In the genomic region with DNA sequence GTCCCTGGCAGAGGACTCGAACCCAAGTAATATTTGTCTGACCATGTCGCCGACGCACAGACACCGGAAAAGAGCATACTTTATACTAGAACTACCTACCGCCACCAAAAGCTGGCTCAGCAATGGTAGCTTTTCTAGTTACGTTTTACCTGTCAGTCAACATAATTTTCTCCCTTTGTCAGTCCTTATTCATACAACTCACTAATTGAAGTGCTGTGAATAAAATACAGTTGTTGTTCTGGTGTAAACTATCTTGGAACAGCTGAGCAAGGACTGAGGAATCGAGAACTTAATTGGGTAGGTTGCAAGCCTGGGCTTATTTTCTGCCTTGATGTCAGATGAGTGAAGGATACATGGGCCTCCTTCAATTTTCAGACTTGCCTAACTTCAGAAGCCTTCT, we compare ENCODE assay signal across 8 mouse cellular contexts. TPM values are rescaled to one million over a fixed set of nuclear protein-coding genes. Genes with fewer than 3 reads are reported as not detected.
DNase-seq lines count a peak whose midpoint lies in the region; ATAC-seq lines count a peak whose summit lies in the region.

No protein-coding gene starts in this region.

- no peaks in the 10 kb centered on the region for H3K27me3 ChIP-seq in kidney, embryonic 14.5 days (ENCODE audit: control insufficient read depth, insufficient read depth, low read length)
- H3K27me3 ChIP-seq in hindbrain, embryonic 14.5 days (ENCODE audit: control insufficient read depth, insufficient read depth, low read length), result no peaks in the 10 kb centered on the region
- H3K27me3 ChIP-seq in midbrain, embryonic 14.5 days (ENCODE audit: control insufficient read depth, insufficient read depth, low read length), result no peaks in the 10 kb centered on the region

- no peaks in the 10 kb centered on the region for H3K9me3 ChIP-seq in kidney, embryonic 14.5 days (ENCODE audit: control insufficient read depth, low read length)
- H3K9me3 ChIP-seq in hindbrain, embryonic 14.5 days (ENCODE audit: control insufficient read depth, low read length), result no peaks in the 10 kb centered on the region
- H3K9me3 ChIP-seq in midbrain, embryonic 14.5 days (ENCODE audit: control insufficient read depth, low read length), result no peaks in the 10 kb centered on the region

- H3K4me2 ChIP-seq in kidney, embryonic 14.5 days (replicated peaks; ENCODE audit: low read depth, low read length), result peak overlapping the region; percentile 92
- H3K4me2 ChIP-seq in hindbrain, embryonic 14.5 days (replicated peaks), result peak overlapping the region; percentile 89
- peak overlapping the region; percentile 82 for H3K4me2 ChIP-seq in midbrain, embryonic 14.5 days (ENCODE audit: low read length)

- H3K36me3 ChIP-seq in kidney, embryonic 14.5 days (ENCODE audit: control insufficient read depth, insufficient read depth, low read length), result no peaks in the 10 kb centered on the region
- H3K36me3 ChIP-seq in hindbrain, embryonic 14.5 days (replicated peaks; ENCODE audit: control insufficient read depth, insufficient read depth), result no peaks in the 10 kb centered on the region
- H3K36me3 ChIP-seq in midbrain, embryonic 14.5 days (ENCODE audit: control insufficient read depth, insufficient read depth, low read length), result 0 out of 2 replicates have a peak, but pooled peaks cover under 1% of the 10 kb centered on the region

- peak overlapping the region; percentile 88 for H3K4me3 ChIP-seq in kidney, embryonic 14.5 days (ENCODE audit: low read length)
- peak overlapping the region; percentile 97 for H3K4me3 ChIP-seq in hindbrain, embryonic 14.5 days (replicated peaks; ENCODE audit: low read length)
- peak overlapping the region; percentile 94 for H3K4me3 ChIP-seq in midbrain, embryonic 14.5 days (replicated peaks; ENCODE audit: low read depth, low read length)

- DNase-seq in kidney, adult 18-20 months, result no peak
- peak; percentile 6 for DNase-seq in T-cell, adult 2 months (ENCODE audit: low spot score)
- DNase-seq in hindbrain, embryonic 14.5 days (ENCODE audit: low spot score), result no peak
- no peak for DNase-seq in midbrain, embryonic 14.5 days
- no peak for DNase-seq in left cerebral cortex, adult 11 months (ENCODE audit: low spot score)
- no peak for DNase-seq in gastrocnemius, adult 8-10 months (ENCODE audit: low spot score in 2 of 2)
- DNase-seq in retina, embryonic 14.5 days (ENCODE audit: low spot score), result no peak

- peak overlapping the region; percentile 68; the same call in 1 of the 2 replicates for H3K27ac ChIP-seq in kidney, embryonic 14.5 days (ENCODE audit: low read depth, low read length)
- peak overlapping the region; percentile 97 for H3K27ac ChIP-seq in hindbrain, embryonic 14.5 days
- peak overlapping the region; percentile 97 for H3K27ac ChIP-seq in midbrain, embryonic 14.5 days (replicated peaks; ENCODE audit: low read depth, low read length)

- 8% methylated on average over 8 of the region's 8 CpGs for WGBS in kidney, embryonic 14.5 days
- WGBS in hindbrain, embryonic 14.5 days, result 7% methylated on average over 8 of the region's 8 CpGs
- 4% methylated on average over 8 of the region's 8 CpGs for WGBS in midbrain, embryonic 14.5 days

- peak overlapping the region; percentile 90 for H3K9ac ChIP-seq in kidney, embryonic 14.5 days (ENCODE audit: low read depth, low read length)
- H3K9ac ChIP-seq in hindbrain, embryonic 14.5 days, result peak overlapping the region; percentile 94
- H3K9ac ChIP-seq in midbrain, embryonic 14.5 days (replicated peaks; ENCODE audit: low read length), result peak overlapping the region; percentile 95

- ATAC-seq in kidney, embryonic 14.5 days (ENCODE audit: low FRiP score, low TSS enrichment), result 0 out of 2 replicates have a peak, but pooled peaks have one; percentile 4
- no peak for ATAC-seq in hindbrain, embryonic 14.5 days (ENCODE audit: low FRiP score)
- ATAC-seq in midbrain, embryonic 14.5 days (ENCODE audit: low FRiP score, low TSS enrichment), result no peak

- 0 out of 2 replicates have a peak, but pooled peaks cover 4% of the 10 kb centered on the region for H3K4me1 ChIP-seq in kidney, embryonic 14.5 days (ENCODE audit: control insufficient read depth, insufficient read depth, low read length)
- H3K4me1 ChIP-seq in hindbrain, embryonic 14.5 days (replicated peaks; ENCODE audit: control insufficient read depth, insufficient read depth, low read length), result peaks cover 21% of the 10 kb centered on the region
- peaks cover 15% of the 10 kb centered on the region for H3K4me1 ChIP-seq in midbrain, embryonic 14.5 days (ENCODE audit: control insufficient read depth, insufficient read depth, low read length)

RNA-seq across cellular contexts. Expression of a gene that starts 0.9 kb away (rescaled TPM):
- polyA plus RNA-seq in kidney, embryonic 14.5 days (2014; fragmentation: Nextera tagmentation; extraction: Ambion mirVana), result 29.9 and 32.7 TPM in 2 replicates
- polyA plus RNA-seq in hindbrain, embryonic 14.5 days (2014; fragmentation: Nextera tagmentation; extraction: Ambion mirVana), result 29.2 and 32.2 TPM in 2 replicates
- polyA plus RNA-seq in midbrain, embryonic 14.5 days (2014; fragmentation: Nextera tagmentation; extraction: Ambion mirVana), result 36.3 and 36.4 TPM in 2 replicates
- 10 to 100 TPM; 14.5 to 25.1 (median 17.4) TPM for total RNA-seq in gastrocnemius, adult 8-10 months (2022)

RNA-seq across cellular contexts. Expression of a gene that starts 58.6 kb away (rescaled TPM):
- polyA plus RNA-seq in kidney, embryonic 14.5 days (2014; fragmentation: Nextera tagmentation; extraction: Ambion mirVana), result 796 and 844 TPM in 2 replicates
- polyA plus RNA-seq in hindbrain, embryonic 14.5 days (2014; fragmentation: Nextera tagmentation; extraction: Ambion mirVana), result 761 and 787 TPM in 2 replicates
- 599 and 615 TPM in 2 replicates for polyA plus RNA-seq in midbrain, embryonic 14.5 days (2014; fragmentation: Nextera tagmentation; extraction: Ambion mirVana)
- total RNA-seq in gastrocnemius, adult 8-10 months (2022), result 100 to 1,000 TPM; 232 to 300 (median 269) TPM
